Mouse (Mus musculus) adrenal gland (tissue): ENCODE results near the gene Mtmr11.
"Not testable (repeated sequence)": the region's sequence is repeated elsewhere in the genome, so short reads cannot be mapped to it uniquely, and the experiment has no call there.

Experiments
- intact Hi-C: fragments of 180-260 bp; cut with DNase I; formaldehyde crosslinking; loops from one replicate; pipeline ENCODE4 v1.15.1; 2025

Mtmr11 gene

DNA sequence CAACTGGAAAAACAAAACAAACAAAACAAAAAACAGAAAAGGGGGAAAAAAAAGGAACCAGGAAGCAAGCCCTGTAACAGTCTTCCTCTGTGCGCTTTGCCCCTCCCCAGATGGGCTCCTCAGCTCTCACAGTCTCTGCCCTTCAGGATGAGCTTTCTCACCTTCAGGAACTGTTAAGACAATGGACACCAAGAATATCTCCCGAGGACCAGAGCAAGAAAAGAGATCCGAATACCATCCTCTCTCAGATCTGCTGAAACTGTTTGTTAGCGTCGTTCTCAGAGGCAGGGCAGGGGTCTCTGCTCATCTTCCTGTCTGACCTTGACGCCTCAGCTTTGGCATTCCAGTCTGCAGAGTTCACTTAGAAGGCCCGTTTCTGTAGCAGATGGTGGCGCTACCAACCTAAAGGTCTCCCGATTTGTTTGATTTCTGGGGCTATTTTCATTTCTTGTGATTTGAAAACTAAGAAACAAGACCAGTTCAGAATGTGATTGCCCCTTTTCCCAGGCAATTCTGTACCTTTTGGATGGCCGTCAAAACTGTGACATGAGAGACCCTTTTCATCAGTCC lies 9.3 kb downstream of the Mtmr11 start:
- intact Hi-C loops = no loop called here

DNA sequence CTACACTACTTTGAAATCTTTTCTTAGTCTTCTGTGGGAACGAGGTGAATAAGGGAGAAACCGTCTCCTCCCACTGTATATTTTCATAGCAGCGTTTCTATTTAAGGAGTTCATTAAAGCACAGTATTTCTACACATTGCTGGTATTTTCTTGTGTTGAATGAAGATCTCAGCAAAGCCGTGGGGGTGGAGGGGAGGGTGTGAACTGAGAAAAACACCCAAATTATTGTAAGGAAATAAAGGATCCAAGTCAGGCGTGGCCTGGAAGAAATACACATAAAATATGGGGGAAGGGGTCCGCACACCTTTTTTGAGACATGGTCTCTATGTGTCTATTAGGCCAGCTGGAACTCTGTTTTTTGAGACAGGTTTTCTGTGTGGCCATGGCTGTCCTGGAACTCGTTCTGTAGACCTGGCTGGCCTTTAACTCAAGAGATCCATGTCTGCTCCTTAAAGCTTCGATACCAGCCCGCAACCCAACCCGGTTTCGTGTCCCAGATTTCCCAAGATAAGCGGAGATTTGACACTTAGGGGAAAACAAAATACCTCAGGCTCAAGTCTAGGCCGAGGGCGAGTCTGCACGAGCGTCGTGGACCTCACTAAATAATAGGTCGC lies 9.9 kb downstream of the Mtmr11 start:
- intact Hi-C loops = no loop called here

GRCm38 (mm10) chr3:96172197-96173178 lies 10.7 kb downstream of the Mtmr11 start, which contains the start of gene Sf3b4:
Gene Sf3b4, plus strand, starts transcription at chr3:96172332.
- intact Hi-C loops = no loop called here

- intact Hi-C loops = no loop called here
Observed at GRCm38 (mm10) chr3:96173185-96173584, 11.4 kb downstream of the Mtmr11 start.

DNA sequence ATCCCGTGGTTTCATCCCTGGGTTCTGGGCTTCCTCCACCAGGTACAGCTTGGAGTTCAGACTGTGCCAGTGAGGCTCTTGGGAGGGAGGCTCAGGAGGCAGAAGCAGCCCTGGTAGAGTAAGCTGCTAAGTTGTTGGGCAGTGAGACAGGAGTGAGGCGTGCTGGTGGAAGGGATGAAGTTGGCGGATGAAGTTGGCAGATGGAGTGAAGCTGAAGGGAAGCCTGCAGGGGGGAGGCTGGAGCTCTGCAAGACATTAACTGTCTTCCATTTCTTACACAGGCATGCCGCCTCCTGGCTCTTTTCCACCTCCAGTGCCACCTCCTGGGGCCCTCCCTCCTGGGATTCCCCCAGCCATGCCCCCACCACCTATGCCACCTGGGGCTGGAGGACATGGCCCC lies 12.2 kb downstream of the Mtmr11 start:
- intact Hi-C loops = not testable (repeated sequence)

GRCm38 (mm10) chr3:96175251-96175650 lies 13.4 kb downstream of the Mtmr11 start:
- intact Hi-C loops = no loop called here

GRCm38 (mm10) chr3:96178427-96178826 lies 16.6 kb downstream of the Mtmr11 start:
- intact Hi-C loops = no loop called here

- intact Hi-C loops = no loop called here
Observed at GRCm38 (mm10) chr3:96178902-96179301, 17.1 kb downstream of the Mtmr11 start.

DNA sequence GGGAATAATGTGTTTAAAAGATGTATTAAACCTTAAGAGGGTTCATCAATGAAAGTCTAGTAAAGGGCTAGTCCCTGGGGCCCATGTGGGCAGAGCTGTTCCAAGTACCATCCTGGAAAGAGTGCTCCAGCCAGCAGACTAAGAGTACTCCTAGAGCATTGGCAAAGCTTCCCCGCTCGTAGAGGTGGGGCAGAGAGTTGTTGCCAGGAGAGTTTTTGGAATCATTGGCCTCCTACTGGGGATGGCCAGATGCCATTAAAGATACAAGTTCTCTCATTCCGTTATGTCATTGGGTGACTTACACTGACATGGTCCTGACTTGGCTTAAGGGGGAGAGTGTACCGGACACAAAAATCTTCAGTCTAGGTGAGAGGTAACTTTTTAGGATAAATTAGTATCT lies 17.7 kb downstream of the Mtmr11 start:
- intact Hi-C loops = no loop called here

DNA sequence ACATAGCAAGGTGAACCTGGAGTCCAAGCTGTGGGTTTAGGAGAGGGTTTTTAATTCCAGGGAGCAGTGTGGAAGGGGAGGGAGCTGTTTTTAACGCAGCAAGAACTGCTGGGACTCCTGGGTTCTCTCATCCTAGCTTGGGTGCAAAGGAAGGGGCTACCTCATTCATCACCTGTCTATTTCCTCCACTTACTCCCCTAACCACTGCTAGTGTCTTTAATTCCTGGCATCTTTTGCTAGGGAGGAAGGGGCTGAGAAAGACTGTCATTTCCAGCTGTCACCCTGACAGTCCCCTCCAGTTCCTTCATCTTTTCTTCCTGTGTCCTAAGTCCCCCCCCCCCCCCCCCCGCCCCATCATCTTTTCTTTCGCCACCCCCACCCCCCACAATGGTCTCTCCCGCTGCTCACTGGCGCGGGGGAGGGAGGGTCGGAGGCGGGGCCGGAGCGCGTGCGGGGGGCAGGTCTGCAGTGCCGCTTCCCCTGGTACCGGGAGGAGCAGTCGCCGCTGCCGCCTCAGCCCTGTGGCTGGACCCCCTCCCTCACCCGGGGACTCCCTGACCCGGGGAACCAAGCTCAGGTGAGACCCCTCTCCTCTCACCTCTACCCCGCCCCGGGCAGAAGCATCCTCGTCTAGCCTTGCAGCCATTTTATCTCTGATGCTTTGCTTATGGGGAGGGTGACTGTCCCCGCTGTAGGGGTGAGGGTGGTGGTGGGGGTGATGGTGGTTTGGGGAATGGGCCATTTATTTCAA lies 19.1 kb downstream of the Mtmr11 start, which contains the start of gene Sv2a:
TSS of gene Sv2a (plus strand) at position 425 of the 751 bp plus-strand sequence.
- intact Hi-C loops = no loop called here

GRCm38 (mm10) chr3:96181510-96182381 lies 19.9 kb downstream of the Mtmr11 start:
- intact Hi-C loops = no loop called here

DNA sequence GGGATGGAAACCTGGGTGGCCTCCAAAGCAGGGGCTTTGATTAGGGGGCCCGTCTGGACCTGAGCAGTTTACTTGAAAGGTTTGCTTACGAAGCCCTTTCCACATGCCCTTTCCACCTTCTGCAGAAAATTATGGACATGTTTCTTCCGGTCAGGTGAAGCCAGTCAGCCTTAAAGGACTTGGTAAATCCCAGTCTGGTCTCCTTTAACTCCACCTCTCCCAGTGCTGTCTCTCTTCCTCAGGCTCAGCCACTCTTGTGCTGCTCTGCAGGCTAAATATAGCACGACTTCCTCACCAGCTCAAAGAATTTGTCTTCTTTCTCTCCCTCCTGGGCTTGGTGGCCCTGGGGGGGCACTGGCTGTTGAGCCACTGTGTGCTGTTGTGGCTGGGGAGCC lies 20.6 kb downstream of the Mtmr11 start:
- intact Hi-C loops = no loop called here

DNA sequence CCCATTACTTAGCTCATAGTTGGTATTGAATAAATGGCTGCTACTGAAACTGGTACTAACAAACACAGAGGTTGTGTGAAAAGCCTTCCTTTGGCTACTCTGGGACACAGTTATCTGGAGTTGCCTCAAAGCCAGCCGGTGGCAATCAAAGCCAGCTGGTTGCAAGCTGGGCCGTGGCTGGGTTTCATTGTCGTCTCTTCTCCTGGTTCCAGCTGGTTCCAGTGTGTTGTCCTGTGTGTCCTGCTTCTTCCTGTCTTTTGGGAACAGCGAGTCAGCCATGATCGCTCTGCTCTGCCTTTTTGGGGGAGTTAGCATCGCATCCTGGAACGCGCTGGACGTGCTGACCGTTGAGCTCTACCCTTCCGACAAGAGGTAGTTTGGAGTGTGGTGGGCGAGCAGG lies 31.2 kb downstream of the Mtmr11 start:
- intact Hi-C loops = no loop called here

DNA sequence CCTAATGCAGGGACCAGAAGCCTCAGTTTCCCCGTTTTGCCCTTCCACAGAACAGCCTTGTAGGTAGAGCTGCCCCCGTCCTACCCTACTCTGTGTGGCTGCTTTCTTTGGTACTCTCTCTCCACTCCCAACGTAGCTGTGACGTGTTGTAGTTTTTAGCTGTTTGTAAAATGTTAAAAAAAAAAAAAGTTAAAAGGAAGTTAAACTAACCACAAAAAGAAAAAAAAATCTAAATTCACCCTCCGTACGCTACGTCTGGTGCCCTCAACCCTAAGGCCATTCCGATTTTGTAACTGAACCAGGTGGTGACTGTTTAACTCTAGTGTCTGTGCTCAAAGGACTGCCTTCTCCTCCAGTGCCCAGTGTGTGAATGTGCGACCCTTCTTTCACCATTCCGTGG lies 33.2 kb downstream of the Mtmr11 start:
- intact Hi-C loops = no loop called here

DNA sequence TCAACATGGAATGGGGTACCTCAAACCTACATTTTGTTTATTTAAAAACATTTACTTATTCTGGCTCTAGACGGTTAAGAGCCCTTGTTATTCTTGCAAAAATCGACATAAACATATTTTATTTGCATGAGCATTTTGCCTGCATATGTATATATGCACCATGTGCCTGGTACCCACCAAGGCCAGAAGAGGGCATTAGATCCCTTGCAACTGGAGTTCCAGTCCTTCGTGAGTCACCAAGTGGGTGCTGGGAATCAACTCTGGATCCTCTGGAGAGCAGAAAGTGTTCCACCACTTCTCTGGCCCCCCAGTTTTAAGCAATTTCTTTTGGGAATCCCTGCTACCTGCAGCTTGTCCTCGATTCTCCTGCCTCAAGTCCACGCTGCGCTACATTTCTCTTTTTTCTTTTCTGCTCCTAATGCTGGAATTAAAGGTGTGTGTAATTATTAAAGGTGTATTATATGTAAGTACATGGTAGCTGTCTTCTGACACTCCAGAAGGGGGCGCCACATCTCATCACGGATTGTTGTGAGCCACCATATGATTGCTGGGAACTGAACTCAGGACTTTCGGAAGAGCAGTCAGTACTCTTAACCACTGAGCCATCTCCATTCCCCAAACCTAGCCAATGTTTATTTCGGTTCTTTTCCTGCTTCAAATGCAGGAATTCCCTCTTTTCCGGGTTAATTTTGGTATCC lies 34.0 kb downstream of the Mtmr11 start:
- intact Hi-C loops = no loop called here

DNA sequence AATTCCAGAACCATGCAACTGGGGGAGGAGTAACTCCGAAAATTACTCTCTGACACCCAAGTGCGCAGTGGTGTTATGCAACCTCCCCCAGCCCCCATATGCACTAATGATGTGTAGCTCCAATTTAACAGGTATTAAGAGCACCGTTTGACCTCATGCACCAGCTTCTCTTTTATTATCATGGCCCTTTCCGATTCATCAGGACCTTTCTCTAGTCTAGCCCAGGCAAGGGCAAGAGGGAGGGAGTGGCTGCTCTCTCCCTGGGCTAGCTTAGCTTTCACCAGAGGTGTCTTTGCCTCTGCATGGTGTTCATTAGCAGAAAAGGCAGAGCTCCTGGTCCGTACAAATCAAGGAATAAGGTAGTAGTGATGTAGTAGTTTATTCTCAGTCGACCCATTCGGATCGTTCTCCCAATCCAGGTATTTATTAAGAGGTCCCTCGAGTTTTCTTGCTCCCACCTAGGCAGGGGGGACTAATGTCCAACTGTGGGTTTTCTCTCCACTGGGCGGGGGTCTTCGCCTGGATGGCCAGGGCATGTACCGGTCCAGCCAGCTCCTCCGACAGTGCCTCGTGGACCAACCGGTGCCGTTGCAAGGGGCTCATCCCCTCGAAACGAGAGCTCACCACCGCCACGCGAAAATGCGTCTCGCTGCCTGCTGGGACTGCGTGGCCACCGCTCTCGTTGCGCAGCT lies 34.8 kb downstream of the Mtmr11 start:
- intact Hi-C loops = no loop called here

- intact Hi-C loops = no loop called here
Observed at GRCm38 (mm10) chr3:96197129-96197749, 35.4 kb downstream of the Mtmr11 start.

GRCm38 (mm10) chr3:96198181-96198580 lies 36.4 kb downstream of the Mtmr11 start:
- intact Hi-C loops = no loop called here
